Mouse (Mus musculus) cerebellum, adult 2 months (tissue): ENCODE measurements at regions not wholly inside any gene's neighbourhood (a gene's known extent, or its start where the extent isn't known, plus 50 kb on each side); places are given as distances from the start of the nearest gene placed in this dataset.

Experiments
- DNase-seq, 2 experiments: peaks; one replicate each; pipeline ENCODE4 v3.0.0; 2021
- H3K27ac ChIP-seq: fragments of 200-500 bp; 2 replicates; pipeline ENCODE4 v1.5.1; 2012; ENCODE audit warnings: low read length, control low read depth, inconsistent platforms; ENCODE audit not compliant: insufficient read depth
- H3K27me3 ChIP-seq: fragments of 200-500 bp; 2 replicates; pipeline ENCODE4 v1.6.1; 2012; ENCODE audit warnings: inconsistent platforms, mild to moderate bottlenecking, low read length, moderate library complexity; ENCODE audit not compliant: control insufficient read depth, insufficient read depth
- H3K4me1 ChIP-seq: fragments of 200-500 bp; 2 replicates; pipeline ENCODE4 v1.6.1; 2011; ENCODE audit warnings: low read length; ENCODE audit not compliant: control insufficient read depth, insufficient read depth
- H3K4me3 ChIP-seq: fragments of 200-500 bp; replicated peaks from 2 replicates; pipeline ENCODE3; 2011; ENCODE audit warnings: mild to moderate bottlenecking, low read depth, low read length, control low read depth; ENCODE audit not compliant: insufficient read depth
- CTCF ChIP-seq: fragments of 200-500 bp; IDR thresholded peaks from 2 replicates; pipeline ENCODE4 v1.5.1; 2011; ENCODE audit warnings: low read depth, mild to moderate bottlenecking, control low read depth, low read length, moderate library complexity, borderline replicate concordance; ENCODE audit not compliant: insufficient read depth
- POLR2A ChIP-seq: fragments of 200-500 bp; IDR thresholded peaks from 2 replicates; pipeline ENCODE4 v1.6.1; 2011; ENCODE audit warnings: low read length, control low read depth, borderline replicate concordance; ENCODE audit not compliant: insufficient read depth
- WGBS: fragments of 180-500 bp; shearing (Covaris S2); methylation state at CpG from one replicate; pipeline ENCODE4 v1.1.7; 2018; 5-methylcytosine and 5-hydroxymethylcytosine counted together

DNA sequence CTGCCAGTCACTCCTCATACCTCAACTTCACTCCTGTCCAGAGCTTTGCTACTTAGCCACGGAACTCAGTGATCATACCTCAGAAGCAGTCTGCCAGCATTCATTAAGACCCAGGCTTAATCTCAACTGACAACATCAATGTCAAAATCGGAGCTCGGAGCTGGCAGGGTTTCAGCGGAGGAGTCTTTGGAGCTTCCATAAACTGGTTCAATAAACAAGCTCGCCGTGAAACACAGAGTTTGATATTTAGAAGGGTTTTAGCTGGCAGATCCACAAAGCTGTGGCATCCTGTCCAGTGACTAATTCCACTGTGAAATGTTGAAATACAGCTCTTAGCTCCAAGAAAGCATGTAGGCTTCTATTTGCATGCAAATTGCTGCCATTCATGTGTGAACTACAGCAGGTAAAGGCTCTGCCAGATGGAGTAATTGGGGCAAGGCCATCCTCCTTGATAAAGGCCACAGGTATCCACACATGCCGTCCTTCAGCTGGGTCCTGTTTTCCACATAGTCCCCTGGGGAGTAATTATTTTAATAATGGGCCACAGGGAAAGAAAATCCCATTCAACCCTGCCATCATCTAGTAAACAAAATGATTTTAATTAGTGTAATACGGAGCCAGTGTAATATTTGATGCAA lies 103.6 kb upstream of the Got2 start:
- Histone ChIP-seq H3K4me3 (no peak overlapping the region), H3K27ac (no peak overlapping the region), H3K4me1 (no peaks in the 10 kb centered on the region; the same call in 1 of the 2 replicates), H3K27me3 (no peaks in the 10 kb centered on the region)
- 26% methylated on average over 8 of the region's 8 CpGs for WGBS
- TF ChIP-seq POLR2A (no peak), CTCF (no peak)
- DNase-seq = no peak

DNA sequence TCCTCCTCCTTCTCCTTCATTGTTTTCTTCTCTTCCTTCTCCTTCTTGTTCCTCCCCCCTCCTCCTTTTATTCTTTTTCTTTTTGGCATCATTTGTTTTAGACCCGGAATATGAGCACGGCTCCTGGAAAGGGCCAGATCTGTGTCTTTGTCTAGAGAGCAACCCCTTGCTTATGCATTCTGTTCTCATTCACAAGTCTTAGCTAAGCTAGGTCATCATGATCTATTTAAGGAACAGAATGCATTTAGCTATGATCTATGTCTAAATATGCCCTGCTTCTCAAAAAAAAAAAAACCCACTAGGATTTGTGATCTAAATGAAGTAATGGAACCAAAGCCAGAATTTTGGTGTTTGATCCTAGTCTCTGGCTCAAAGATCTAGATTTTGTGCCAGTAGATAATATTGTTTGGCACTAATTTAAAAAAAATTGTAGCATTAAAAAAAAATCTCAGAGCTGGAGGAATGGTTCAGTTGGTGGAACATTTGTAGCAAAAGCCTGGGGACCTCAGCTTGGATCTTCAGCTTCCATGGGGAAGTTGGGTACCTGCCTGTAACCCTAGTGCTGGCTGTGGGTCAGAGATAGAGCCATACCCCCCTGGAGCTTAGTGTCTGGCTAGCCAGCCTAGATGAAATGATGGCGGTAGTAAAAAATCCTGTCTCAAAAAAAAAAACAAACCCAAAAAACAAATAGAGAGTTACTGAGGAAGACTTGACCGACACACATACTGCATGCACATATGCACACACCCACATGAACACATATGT lies 100.5 kb upstream of the Got2 start:
- WGBS = 45% methylated on average over 4 of the region's 4 CpGs
- DNase-seq = no peak
- no peaks in the 10 kb centered on the region for H3K27me3 ChIP-seq
- TF ChIP-seq POLR2A (no peak), CTCF (no peak)
- H3K27ac ChIP-seq = no peak overlapping the region
- no peaks in the 10 kb centered on the region; the same call in 1 of the 2 replicates for H3K4me1 ChIP-seq
- H3K4me3 ChIP-seq = no peak overlapping the region

DNA sequence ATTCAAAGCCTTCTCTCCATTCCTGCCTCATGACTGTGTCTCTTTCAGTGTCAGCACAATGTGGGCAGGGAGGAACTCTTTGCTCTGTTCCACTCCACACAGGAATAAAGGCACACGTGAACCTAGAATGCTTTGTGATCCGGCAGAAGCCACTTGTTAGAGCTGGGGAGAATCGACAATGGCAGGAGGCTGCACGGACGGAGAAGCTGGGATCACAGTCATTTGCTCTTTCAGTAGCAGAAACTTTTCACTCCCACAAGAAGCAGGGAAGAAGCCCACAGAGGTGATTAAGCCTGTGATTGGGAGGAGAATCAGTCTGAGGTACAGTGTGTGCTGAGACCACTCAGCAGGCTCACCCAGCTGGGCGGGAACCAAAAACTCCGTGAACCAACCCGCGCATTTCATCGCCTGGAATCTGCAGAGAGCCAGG lies 98.7 kb upstream of the Got2 start:
- WGBS = 12% methylated on average over 10 of the region's 10 CpGs
- H3K4me3 ChIP-seq = no peak overlapping the region
- no peak for DNase-seq
- TF ChIP-seq POLR2A = no peak
- H3K27ac ChIP-seq = no peak overlapping the region
- no peaks in the 10 kb centered on the region; the same call in 1 of the 2 replicates for H3K4me1 ChIP-seq
- H3K27me3 ChIP-seq = no peaks in the 10 kb centered on the region

DNA sequence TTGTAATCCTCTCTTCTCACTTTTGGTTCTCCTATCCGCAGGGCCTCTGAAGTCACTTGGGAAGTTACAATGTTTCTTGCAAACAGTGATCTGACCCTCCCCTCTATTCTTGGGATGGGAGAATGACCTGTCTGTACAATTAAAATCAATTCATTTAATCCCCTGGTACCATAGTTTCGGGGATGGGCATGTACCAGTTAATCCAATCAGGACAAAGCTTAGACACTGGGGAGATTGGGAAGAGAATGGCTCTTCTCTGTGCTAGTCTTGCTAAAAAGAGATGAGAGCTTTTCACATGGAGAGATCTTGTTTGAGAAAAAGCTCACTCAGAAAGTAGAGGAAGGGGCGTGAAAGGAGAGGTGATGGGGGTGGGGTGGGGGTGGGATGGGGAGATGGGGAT lies 98.1 kb upstream of the Got2 start:
- Histone ChIP-seq H3K27me3 (no peaks in the 10 kb centered on the region), H3K4me3 (no peak overlapping the region), H3K4me1 (no peaks in the 10 kb centered on the region; the same call in 1 of the 2 replicates), H3K27ac (no peak overlapping the region)
- no peak for TF ChIP-seq CTCF
- no peak for TF ChIP-seq POLR2A
- no peak for DNase-seq
- WGBS = 80% methylated on average over 3 of the region's 3 CpGs

DNA sequence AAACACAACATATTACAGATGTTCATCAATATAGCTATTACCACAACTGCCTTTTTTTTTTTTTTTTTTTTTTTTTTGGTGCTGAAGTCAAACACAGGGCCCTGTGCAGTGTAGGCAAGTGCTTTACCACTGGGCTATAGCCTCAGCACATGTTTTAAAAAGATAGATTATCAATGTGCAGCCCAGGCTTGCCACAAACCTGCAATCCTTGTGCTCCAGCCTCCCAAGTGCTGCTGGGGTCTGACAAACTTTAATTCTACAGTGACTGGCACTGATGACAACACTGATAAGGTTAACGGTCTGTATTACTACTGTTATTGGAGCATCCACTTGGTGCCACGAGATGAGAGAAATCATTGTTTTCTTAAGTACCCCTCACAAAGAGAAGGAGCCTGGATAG lies 95.3 kb upstream of the Got2 start:
- no peak for DNase-seq
- WGBS = 79% methylated on average over 2 of the region's 2 CpGs
- no peak overlapping the region for H3K4me3 ChIP-seq
- H3K27me3 ChIP-seq = no peaks in the 10 kb centered on the region
- no peak overlapping the region for H3K27ac ChIP-seq
- no peaks in the 10 kb centered on the region for H3K4me1 ChIP-seq
- TF ChIP-seq POLR2A = no peak
- no peak for TF ChIP-seq CTCF

DNA sequence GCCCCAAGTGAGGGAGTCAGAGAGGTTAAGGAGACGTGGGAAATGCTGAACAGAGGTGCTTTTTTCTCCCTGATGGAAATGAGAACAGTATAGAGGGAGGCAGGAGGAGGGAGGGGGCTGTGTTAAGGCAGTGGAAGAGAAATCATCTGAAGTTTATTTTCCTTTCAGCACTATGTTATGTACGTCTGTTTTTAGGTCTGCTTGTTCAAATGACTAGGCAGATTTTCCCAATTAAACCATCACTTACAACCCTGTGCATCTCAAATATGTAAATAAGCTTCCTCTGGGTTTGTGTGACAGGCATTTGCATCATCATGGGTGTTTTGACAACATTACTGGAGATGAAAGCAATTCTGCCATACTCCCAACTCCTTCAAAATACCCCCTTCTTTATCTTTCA lies 92.1 kb upstream of the Got2 start:
- no peak overlapping the region for H3K27ac ChIP-seq
- TF ChIP-seq CTCF (no peak), POLR2A (no peak)
- WGBS = 66% methylated on average over 2 of the region's 2 CpGs
- H3K4me1 ChIP-seq = no peaks in the 10 kb centered on the region
- H3K4me3 ChIP-seq = no peak overlapping the region
- no peak for DNase-seq
- no peaks in the 10 kb centered on the region for H3K27me3 ChIP-seq

GRCm38 (mm10) chr8:95979223-95979622 lies 90.9 kb upstream of the Got2 start:
- no peaks in the 10 kb centered on the region for H3K4me1 ChIP-seq
- no peak for TF ChIP-seq POLR2A
- TF ChIP-seq CTCF = no peak
- no peak overlapping the region for H3K4me3 ChIP-seq
- DNase-seq = no peak
- no peak overlapping the region for H3K27ac ChIP-seq
- WGBS = 68% methylated on average over 6 of the region's 6 CpGs
- no peaks in the 10 kb centered on the region for H3K27me3 ChIP-seq

- TF ChIP-seq CTCF (peak; percentile 25; the same call in 1 of the 2 replicates), POLR2A (no peak)
- 20% methylated on average over 4 of the region's 4 CpGs for WGBS
Observed at GRCm38 (mm10) chr8:95974889-95975288, 86.5 kb upstream of the Got2 start.

More at GRCm38 (mm10) chr8:95974889-95975288, 86.5 kb upstream of the Got2 start:
- no peaks in the 10 kb centered on the region for H3K4me1 ChIP-seq
- no peak overlapping the region for H3K4me3 ChIP-seq
- DNase-seq = no peak
- no peak overlapping the region for H3K27ac ChIP-seq
- no peaks in the 10 kb centered on the region for H3K27me3 ChIP-seq
